Mouse (Mus musculus) lung, postnatal 36 days (tissue): Measurements from ENCODE around the gene Olfr1135.

Experiments used
- DNase-seq: peaks from one replicate; pipeline ENCODE4 v3.0.0; 2022; ENCODE audit warnings: mixed read lengths

The Olfr1135 gene

GRCm38 (mm10) chr2:87673564-87673963 lies at the start of gene Olfr1135:
Gene Olfr1135, minus strand, starts transcription at chr2:87673664.
- DNase-seq = no peak

DNA sequence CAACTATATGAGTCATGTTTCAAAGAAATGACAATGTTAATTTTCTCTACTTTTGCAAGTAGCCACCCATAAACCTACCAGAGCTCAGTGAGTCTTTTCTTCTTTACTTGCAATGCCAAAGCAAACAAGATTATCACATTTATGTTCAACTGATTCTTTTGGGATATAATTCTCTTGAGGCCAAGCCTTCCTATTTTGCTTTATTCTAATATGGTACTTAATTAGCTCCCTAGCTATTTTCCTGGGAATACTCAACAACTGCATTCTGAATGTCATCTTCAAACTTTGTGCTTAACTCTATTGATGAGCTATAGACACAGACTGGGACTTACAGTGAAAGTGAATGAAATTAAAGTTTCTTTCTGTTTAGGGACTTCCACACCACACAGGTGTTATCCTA lies 39.6 kb upstream of the Olfr1135 start, which contains the start of gene Olfr1137:
Gene Olfr1137, minus strand, starts transcription at position 101 of the 400 bp plus-strand sequence.
- no peak for DNase-seq

- DNase-seq = no peak
Measured at GRCm38 (mm10) chr2:87693847-87694246, 20.4 kb upstream of the Olfr1135 start, which contains the start of gene Olfr1136. Gene Olfr1136, minus strand, starts transcription at chr2:87693947.

DNA sequence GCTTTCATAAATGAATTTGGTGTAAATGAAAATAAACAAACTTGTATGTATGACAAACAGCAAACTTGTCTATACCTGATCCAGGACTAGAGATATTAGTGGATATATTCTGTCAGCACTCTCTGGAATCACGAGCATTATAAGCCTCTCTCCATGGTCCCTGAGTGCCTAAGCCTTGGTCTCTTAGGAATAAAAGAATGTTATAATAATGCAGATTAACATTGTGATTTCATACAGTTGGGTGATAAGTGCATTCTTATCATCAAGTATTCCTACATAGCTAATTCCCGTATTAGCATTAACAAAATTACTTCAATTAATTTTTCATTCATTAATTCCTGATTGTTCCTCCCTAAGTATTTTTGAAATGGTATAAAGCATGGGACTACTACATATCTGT lies 15.1 kb downstream of the Olfr1135 start, which contains the start of gene Olfr1134:
Gene Olfr1134, minus strand, starts transcription at position 101 of the 400 bp plus-strand sequence.
- DNase-seq = no peak

DNA sequence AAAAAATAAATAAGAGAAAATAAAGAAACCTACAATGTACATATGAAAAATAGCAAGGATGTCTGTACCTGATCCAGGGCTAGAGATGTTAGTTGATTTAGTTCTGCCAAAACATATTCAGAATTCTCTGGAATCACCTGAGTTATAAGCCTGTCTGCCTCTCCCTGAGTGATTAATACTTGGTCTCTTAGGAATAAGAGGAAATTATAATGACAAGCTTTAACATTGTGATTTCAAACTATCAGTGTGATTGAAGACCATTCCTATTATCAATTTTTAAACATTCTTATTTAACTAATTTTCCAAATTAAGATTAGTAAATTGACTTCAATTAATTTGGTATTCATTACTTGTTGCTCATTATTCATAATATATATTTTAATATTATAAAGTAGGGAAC lies 26.2 kb downstream of the Olfr1135 start, which contains the start of gene Olfr1133:
Gene Olfr1133, minus strand, starts transcription at position 101 of the 400 bp plus-strand sequence.
- DNase-seq = no peak

DNA sequence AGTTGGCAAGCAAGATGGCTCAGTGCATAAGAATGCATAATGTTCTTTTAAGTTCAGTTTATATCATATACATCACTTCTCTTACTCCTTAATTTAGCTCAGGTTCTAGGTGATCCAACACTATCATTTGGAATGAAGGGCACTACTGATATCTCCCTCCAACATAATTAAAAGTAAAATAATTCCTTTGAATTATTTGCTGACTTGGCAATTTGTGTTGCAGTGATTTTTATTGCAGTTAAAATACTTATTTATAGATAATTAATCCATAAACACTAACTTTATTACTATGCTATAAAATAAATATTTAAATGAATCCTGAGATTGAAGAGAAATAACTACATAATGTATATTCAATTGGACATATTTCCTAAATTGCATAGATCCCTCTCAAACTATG lies 31.0 kb downstream of the Olfr1135 start:
- DNase-seq = no peak

DNA sequence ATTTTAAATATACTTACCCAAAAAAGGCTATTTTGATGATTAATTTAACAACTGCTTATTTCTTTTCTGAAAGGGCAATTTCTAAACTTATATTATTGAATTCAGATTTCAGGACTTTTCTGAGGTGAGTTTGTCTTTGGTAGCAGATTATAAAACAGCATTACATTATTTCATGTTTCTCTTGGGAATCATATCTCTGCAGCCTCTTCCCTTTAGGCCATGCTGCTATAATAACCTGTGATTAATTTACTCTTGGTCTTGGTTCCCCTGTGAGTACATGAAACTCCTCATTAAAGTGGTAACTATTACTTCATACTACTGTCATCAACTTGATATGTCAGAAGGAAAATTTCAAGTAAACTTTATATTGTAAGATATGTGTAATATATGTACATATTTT lies 36.0 kb downstream of the Olfr1135 start, which contains the start of gene Olfr1132:
Gene Olfr1132, minus strand, starts transcription at position 101 of the 400 bp plus-strand sequence.
- no peak for DNase-seq

- DNase-seq = no peak
Measured at GRCm38 (mm10) chr2:87626804-87627203, 46.7 kb downstream of the Olfr1135 start, which contains the start of gene Olfr1131. Gene Olfr1131, plus strand, starts transcription at chr2:87627104.
